Mouse (Mus musculus) v-Abl transformed pro-B cells (cell line): ENCODE measurements around the gene Nek11.

Experiments used
- in situ Hi-C, 2 experiments: fragments of 400-800 bp; cut with MboI; formaldehyde crosslinking; loops; one replicate each; pipeline ENCODE4 v1.15.1; 2025; ENCODE audit not compliant: unreplicated experiment in 2 of 2

Nek11 gene

DNA sequence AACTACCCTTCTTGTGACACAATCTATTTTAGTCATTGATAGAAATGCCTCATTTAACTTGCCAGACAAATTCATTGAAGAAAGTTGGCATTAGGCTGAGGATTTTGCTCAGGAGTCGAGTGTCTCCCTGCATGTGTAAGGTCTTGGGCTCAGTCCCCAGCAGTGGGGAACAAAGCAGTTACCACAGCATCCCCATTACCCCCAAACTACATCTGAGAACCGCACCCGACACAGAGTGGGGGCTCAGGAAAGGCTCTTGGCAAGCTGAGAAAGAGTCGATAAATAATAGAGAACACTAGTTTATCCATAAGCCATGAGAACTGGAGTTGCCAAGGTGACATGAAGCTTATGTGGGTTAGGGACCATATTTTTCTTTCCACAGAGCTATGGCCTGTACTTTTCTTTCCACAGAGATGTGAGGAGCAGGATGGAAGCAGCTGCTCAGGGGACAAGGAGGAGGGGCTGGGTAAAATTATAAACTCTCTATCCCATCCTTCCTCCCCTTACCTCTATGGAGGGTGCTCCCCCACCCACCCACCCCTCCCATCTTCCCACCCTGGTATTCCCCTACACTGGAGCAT is 62.8 kb downstream of the Nek11 start:
- in situ Hi-C loops, result no loop called here

DNA sequence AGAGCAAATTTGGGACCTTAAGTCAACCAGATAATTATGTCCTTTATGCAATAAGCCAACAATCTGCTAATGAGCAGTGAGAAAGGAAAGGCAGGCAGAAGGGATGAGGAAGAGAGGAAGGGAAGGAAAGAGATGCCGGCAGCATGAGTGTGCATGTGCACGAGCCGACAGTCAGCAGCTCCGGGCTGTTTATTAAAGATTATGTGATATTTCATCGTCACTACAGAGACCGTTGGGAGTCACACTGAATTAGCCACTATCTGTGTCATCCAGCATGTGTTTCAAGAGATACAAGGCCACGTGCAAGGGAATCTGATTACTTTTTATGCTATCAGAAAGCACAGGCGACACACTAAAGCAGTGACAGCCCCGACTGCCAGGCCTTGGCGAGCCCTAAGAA is 73.5 kb downstream of the Nek11 start:
- in situ Hi-C loops, result no loop called here

DNA sequence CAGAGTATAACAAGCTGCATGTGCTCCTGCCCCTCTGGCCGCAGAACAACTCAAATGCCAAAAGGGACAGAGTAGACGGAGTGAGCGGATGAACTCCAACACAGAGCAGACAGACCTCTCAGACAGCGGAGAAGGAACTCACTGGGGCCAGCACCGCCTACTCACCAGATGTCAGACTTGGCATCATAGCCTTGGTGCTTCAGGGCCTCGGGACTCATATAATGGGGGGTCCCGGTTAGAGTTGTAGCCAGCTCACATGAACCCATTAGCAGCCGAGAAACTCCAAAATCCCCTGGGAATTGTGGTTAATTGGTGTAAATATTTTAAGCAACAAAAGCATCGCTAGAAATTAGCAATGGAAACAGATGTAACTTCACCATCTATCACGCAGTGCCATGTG is 82.1 kb downstream of the Nek11 start:
- in situ Hi-C loops, result no loop called here

DNA sequence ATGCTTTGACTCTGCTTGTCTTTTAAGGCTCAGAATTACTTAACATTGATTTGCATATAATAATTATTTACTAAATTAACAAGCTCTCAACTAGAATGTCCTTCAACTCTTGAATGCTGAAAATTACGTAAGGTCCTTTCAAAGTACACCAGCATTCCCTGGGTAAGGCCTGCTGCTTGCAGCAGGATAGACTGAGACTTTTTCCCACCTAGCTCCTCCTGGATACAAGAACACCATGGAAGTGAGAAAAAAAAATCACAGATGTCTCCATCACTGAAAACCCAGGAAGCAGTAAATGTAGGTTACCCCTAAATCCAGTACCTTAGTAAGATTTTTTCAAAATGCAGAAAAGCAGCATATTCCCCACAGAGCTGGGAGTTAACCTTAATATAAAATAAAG is 82.6 kb downstream of the Nek11 start:
- in situ Hi-C loops, result no loop called here

DNA sequence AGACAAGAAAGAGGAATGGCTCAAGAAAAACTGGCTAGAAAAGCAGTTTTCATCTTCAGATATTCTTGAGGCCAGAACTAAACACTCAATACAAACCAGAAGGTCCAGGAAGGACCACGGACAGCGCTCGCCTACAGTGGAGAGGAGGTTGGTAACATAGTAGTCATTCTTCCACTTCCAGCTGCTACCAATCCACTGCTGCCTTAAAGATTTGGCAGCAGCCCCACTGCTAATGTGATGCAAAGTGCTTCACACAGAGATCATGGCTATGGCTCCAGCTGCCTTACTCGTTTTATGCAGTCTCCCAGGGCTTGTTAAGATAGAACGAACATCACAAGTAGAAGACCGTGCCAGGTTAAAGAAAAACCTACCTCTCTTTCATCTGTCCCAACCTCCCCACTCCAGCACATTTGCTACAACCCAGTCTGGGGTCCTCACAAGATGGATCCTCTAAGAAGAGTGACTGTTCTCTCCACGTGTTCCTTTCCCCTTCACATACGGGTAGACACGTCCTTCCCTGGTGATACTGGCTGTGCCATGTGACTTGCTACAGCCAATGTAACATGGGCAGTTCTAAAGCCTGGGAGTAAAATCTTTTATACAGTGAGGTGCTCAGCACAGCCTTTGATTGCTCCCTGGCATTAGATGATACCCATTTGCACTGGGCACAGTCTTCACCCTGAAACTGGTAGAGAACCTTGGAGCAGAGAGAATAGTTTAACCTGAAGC is 85.6 kb downstream of the Nek11 start:
- in situ Hi-C loops, result no loop called here

DNA sequence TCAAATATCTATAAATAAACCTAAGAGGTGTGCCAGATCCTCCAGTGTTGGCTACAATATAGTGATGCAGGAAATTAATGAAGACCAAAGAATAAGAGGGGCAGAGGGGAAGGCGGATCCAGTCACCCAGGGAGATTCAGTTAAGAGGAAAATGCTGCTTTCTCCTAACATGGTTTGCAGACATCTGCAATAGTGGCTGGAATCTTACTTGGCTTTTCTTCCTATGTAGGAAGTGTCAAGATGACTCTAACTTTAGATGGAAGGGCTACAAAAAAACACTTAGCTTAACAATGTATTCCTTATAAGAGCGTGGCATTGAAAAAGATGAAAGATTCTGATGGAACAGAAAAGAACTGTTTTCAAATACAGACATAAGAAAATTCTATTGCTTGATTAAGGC is 89.3 kb downstream of the Nek11 start:
- in situ Hi-C loops, result no loop called here

DNA sequence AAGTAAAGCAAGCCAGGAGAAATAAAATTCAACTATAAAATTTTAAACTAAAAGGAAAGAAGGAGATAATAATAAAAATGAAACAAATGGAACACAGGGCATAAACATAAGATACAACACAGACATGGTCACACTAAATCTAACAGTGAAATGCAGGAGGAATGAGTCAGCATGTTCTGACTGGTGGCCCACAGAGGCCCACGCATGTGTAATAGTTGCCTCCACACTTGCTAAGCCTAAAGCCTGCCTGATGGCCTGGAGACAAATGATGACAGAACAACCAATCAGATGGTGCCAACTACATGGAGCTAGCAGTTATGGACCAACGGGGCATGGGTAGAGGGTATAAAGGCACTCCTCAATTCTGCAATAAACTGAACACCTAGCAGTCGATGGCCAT is 93.1 kb downstream of the Nek11 start:
- in situ Hi-C loops, result no loop called here

DNA sequence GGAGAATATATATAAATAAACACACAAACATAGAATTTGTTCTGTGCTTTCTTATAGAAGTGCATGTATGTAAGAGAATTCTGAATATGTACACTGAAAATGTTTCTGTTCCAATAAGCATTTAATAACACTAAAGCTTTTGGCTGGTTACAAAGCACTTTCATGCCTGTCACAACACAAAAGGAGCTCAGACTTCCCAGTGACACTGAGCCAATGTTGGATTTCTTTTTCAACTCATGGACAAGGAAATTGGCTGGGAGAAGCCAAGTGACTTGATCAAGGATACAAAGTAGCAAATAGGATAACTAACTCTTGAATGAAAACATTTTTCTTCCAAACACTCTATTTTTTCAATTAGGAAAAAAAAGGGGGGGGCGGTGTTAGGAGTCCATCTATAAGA is 93.9 kb downstream of the Nek11 start:
- in situ Hi-C loops, result no loop called here

DNA sequence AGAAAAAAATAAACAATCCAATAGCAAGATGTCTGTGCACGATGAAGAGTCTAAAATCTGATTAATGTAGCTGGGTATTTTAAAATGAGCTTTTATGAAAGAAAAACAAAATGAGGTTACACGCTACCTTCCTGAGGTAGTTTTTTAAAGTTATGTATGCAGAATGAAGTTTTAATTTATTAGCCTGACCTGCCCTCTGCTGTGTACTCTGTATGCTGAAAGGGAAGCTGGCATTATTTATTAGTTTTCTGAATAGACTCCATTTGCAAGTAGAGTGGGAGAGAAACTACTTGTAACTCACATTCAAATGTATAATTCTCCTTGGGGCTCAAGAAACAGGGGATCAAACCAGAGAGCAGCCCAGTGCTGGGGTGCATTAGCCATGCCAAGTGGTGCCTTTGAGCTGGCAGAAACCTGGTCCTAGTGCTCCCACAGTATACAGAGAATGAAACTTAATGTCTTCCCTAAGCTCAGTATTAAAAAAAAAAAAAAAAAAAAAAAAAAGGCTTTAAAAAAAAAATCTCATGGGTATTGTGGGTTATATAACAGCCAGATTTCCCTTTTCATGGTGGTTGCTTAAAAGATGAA is 94.5 kb downstream of the Nek11 start:
- in situ Hi-C loops, result no loop called here

DNA sequence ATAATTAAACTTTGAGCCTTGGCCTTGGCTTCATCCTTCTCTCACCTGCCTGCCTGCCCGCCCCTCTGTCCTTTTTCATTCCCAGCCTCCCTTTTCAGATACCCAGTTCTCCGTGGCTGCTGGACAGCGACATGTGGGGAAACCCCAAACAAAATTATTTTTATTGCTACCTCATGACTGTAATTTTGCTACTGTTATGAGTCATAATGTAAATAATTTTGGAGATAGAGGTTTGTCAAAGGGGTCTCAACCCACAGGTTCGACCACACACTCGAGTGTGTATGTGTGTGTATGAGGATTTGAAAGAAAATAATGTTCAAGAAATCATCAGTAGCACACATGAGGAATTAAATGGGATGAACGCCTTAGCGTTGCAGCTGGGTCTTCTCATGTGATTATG is 110.7 kb downstream of the Nek11 start:
- in situ Hi-C loops, result no loop called here

DNA sequence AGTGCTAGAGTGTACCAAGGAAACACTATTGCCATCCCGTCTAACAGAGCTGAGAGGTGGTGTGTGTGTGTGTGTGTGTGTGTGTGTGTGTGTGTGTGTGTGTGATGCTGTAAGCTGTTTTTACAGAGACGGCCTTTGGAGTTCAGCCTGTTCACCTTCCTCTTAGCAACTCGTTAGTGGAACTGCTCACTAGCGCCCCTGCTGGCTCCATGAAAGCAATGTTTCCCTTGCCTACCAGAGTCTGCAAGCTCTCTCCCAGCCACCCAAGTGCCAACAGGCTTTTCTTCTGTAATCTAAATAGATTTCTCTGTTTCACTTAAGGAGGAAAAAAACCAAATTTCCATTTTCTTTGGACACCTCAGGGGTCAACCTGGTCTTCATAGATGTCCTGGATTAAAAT is 112.6 kb downstream of the Nek11 start:
- in situ Hi-C loops, result no loop called here

DNA sequence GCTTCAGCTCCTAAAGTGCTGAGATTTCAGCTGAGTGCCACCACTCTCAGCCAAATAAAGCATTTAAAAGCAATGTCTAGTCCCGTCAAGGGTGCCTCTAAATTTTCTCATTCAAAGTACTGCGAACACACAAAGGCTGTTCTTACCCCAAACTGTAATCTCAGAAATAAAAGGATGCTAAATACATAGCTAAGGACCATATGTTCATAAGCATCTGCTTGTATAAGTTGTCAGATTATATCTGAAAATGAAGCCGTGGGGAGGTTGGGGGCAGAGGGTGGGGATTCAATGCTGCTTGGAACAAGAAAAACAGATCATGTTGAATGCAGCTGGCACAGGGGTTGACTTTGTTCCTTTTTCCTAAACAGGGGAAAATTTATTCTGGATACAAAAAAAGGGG is 120.4 kb downstream of the Nek11 start:
- in situ Hi-C loops, result no loop called here

DNA sequence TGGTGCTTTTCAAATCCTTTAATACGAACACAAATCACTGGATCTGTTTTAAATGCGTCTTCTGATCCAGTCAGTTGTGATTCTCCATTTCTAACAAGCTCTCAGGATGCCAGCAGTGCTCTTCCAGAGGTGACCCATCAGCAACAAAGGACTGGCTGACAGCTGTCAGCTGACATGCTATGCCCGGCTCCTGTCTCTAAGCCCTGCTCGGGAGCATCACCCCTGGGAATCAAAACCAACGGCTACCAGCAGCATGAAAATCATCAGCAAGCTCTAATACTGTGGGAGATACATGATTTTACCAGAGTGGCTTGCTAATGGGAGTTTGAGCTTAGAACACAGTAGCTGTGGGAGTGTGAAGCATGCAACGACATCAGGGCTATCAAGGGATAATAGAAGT is 121.0 kb downstream of the Nek11 start:
- in situ Hi-C loops, result no loop called here

DNA sequence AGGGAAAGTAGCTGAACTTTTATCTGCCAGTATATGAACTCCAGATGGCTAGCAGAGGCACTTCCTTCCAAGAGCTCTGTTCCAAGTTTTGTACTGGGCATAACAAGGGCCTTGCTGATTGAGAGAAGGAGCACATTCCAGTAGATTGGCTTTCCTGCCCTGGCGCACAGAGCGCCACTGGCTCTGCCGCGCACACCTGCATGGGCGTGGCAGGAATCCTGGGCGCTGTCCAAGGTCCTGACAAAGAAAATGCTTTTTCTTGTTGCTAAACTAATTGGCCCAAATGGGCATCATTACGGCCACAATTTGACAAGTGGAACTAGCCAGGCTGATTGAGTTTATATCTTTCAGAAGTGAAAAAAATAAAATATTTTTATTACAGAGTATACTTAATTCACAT is 123.1 kb downstream of the Nek11 start:
- in situ Hi-C loops, result no loop called here

DNA sequence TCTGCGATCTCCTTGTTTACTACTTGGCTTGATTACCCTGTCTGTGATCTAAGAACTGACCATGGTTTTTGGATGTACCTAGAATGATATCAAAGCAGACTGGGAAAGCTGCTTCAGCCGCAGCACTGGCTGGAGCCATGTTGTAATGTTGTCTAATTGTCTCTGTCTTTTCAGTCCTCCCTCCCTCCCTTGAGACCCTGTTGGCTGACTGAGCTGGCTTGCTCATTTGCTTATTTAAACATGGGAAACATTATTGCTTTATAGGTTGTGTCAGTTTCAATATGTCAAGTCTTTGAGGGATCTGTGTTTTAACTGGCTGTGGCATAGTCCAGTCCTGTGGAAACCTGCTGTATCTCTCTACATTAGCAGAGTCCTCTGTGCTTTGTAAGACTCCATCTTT is 132.2 kb downstream of the Nek11 start:
- in situ Hi-C loops, result no loop called here

DNA sequence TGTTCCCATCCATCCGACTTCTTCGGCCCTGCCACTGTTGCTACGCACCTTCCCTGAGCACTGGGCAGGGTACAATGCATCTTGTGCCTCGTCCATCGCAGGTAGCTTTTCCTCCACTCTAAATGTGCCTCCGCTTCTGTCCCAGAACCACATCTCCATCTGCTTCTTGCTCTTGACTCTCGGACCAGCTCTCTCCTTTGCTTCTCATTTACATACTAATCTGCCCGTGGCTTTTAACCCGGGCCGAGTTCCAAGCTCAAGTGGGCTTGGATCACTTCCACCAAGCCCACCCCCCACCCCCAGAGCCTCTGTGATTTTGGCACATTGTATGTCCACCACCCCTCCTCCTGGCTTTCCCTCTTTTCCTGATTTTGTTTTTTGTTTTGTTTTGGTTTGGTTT is 137.7 kb downstream of the Nek11 start:
- in situ Hi-C loops, result no loop called here

DNA sequence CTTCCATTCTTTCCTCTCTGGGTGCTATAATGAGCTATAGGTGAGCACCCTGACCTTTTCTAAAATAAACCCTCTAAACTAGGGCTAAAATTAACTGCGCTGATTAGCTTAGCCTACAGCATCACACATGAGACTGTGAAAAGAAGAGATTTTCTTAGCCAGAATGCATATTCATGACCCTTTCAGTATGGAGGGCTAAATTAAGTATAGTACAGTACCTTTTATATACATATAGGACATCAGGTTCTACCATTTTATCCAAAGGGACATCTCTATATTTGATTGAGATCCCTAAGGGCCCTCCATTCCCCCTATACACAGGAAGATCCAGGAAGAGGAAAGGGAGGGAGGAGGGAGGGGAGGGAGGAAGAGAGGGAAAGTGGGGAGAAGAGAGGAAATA is 141.2 kb downstream of the Nek11 start:
- in situ Hi-C loops, result no loop called here

DNA sequence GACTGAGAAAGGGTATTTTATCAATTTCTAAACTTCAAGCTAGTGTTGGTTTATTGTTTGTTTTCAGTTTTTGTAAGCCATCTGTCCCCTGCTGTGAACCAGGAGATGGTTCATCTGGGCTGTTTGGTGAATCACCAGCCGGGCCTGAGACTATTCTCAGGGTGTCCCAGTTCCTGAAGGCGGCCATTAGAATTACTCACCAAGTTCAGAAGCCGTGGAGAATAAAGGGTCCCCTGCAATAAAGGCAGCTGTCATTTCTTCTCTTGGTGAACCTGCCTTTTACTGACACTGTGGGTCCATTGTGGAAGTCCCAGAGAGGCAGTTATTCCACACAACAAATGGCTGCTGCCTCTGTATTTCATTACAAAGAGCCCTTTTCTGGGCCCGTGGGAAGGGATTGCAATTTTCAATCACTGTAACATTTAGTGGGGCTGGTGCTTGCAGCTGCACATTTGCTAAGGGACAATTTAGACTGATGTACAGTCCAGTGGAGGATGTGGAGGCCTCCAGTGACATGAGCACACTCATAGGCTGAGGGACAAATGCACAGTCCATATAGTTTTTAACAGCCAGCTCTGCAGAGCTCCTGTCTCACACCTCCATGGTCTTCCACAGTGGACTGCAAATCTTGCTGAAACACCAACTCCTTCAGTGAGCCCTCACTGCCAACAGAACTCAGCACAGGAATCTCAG is 142.8 kb downstream of the Nek11 start:
- in situ Hi-C loops, result no loop called here

DNA sequence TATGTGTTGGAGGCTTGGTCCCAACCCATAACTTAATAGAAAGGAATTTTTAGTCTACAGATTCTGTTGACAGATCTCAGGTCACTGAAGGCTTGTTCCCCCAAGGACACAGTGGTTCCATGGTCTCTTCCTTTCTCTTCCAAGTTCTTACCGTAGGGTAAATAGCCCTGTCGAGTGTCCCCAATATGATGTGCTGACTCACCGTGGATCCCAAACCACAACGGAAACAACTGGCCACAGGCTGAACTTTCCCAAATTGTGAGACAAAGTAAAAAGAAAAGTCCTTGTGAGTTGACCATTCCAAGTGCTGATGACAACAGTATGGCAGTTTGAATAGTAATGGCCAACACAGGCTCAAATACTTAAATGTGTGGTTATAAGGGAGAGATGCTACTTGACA is 144.1 kb downstream of the Nek11 start:
- in situ Hi-C loops, result no loop called here

DNA sequence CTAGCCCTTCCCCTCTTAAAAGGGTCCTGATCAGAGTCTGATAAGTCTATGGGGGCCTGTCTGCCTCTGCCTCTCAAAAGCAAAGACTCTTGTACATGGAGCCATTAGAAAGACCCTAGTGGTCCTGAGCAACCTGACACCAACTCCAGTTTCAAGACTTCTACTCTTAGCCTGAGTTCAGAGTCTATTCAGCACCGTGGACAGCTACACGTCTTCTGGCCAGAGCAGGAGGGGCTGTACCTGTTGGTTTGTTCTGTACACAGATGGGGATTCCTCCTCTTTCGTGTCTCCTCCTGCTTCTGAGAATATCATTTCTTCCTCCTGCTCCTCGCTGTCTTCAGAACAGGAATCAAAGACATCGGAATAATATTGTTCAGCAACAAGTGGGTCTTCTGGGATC is 151.3 kb downstream of the Nek11 start:
- in situ Hi-C loops, result no loop called here

DNA sequence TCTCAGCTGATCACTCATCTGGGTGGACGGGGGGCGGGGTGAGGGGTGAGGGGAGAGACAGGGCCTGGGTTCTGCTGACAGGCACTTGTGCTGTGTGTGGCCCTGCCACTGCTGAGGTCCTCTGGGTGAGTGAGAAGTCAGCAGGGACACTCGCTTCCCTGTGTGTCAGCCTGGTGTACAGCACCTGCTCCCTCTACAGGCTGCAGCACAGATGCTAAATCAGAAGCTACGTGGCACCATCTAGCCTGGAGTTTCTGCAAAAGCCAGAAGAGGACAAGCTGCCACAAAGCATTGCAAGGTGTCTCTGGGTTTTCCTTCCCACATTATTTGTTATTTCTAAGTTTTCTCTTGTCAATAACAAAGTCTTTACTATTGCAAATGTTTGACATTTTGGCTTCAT is 180.9 kb downstream of the Nek11 start:
- in situ Hi-C loops, result no loop called here

DNA sequence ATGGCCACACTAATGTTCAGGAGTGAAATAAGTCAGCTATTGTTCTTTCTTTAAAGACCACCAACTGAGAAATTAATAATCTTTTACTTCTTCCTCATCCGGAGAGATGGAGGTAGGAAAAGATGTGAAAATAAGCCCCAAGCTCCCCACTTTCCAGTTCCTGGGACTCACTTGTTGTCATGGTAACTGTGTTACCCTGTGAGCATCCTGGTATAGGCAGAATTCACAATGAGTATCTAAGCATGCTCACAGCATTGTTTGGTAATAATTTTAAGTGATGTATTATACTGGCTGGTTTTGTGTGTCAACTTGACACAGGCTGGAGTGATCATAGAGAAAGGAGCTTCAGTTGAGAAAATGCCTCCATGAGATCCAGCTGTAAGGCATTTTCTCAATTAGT is 195.0 kb downstream of the Nek11 start:
- in situ Hi-C loops, result no loop called here
